13 mouse cellular contexts compared by ENCODE assay signal in the genomic region with DNA sequence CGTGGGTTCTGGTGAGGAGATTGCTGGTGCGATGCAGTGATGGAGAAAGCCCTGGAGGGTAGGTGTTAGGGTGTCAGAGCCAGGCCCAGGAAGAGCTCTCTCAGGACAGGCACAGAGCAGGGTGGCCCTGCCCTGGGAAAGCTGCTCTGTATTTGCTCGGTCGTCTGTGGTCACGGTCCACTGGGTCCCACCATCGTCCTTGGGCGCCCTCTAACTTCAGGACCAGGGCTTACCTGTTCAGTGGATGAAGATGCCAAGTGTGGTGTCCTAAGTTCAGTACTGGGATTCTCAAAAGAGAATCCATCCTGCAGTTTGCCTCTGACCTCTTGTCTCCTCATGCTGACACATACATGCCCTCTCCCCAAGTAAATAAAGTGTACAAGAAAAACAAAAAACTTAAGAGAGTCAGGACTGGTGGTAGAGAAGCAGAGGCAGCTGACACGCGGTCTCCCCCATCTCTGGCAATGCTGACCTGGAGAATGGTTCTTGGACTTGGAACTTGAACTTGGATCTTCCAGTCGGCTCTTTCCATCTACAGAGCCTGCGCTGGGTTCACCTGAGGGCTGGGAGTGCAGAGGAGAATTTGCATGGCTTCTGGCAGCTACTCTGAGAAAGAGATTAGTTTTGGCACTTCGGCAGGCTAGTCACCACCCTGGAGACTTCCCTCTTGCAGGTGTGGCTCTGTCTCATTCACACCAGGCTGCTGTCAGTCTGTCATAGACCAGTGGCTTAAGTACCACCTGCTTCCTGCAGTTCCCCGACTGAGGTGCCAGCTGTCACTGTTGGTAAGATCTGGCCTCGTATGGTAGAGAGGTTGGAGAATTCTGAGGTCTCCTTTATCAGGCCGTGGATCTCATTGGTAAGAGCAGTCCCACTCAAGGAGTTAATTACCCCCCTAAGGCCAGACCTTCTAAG. TPM values are rescaled to one million over a fixed set of nuclear protein-coding genes. Genes with fewer than 3 reads are reported as not detected.
DNase-seq lines count a peak whose midpoint lies in the region; ATAC-seq and TF ChIP-seq lines count a peak whose summit lies in the region.
"Had no signal": no experiment of that assay in that cellular context is flagged by ENCODE, and none has a peak within 500 bp of the region (broad histone marks: within the 10 kb centered on the region; RNA-seq: fewer than 3 reads in every experiment).

No protein-coding gene starts in this region.

- H3K9ac ChIP-seq in hindbrain, embryonic 16.5 days (ENCODE audit: low read depth, low read length): no peak overlapping the region
- no peak overlapping the region for H3K9ac ChIP-seq in hindbrain, embryonic 14.5 days
- H3K9ac ChIP-seq in kidney, postnatal 0 days (ENCODE audit: low read depth, low read length): no peak overlapping the region

- H3K4me1 ChIP-seq in hindbrain, embryonic 16.5 days (ENCODE audit: control insufficient read depth, insufficient read depth, low read depth, low read length): no peaks in the 10 kb centered on the region
- no peaks in the 10 kb centered on the region for H3K4me1 ChIP-seq in hindbrain, embryonic 14.5 days (replicated peaks; ENCODE audit: control insufficient read depth, insufficient read depth, low read length)
- H3K4me1 ChIP-seq in kidney, postnatal 0 days (replicated peaks; ENCODE audit: insufficient read depth, low read length): no peaks in the 10 kb centered on the region

- H3K4me2 ChIP-seq in hindbrain, embryonic 16.5 days (ENCODE audit: low read length): no peak overlapping the region
- no peak overlapping the region for H3K4me2 ChIP-seq in hindbrain, embryonic 14.5 days (replicated peaks)
- H3K4me2 ChIP-seq in kidney, postnatal 0 days (ENCODE audit: low read length): no peak overlapping the region

- H3K27ac ChIP-seq in hindbrain, embryonic 16.5 days (ENCODE audit: low read depth, low read length): no peak overlapping the region
- H3K27ac ChIP-seq in hindbrain, embryonic 14.5 days: no peak overlapping the region
- H3K27ac ChIP-seq in kidney, postnatal 0 days: no peak overlapping the region
- H3K27ac ChIP-seq: limb, embryonic 10.5 days had no signal

- whole genome bisulfite sequencing in hindbrain, embryonic 16.5 days: 80% methylated on average over 15 of the region's 15 CpGs
- WGBS in hindbrain, embryonic 14.5 days: 85% methylated on average over 15 of the region's 15 CpGs
- 80% methylated on average over 15 of the region's 15 CpGs for WGBS in kidney, postnatal 0 days

- no peak overlapping the region for H3K4me3 ChIP-seq in hindbrain, embryonic 16.5 days (ENCODE audit: low read length)
- no peak overlapping the region for H3K4me3 ChIP-seq in hindbrain, embryonic 14.5 days (replicated peaks; ENCODE audit: low read length)
- H3K4me3 ChIP-seq in kidney, postnatal 0 days (replicated peaks; ENCODE audit: low read depth, low read length): no peak overlapping the region
- H3K4me3 ChIP-seq: limb, embryonic 10.5 days; megakaryocyte, embryonic 14.5 days had no signal

- peaks cover 2% of the 10 kb centered on the region for H3K36me3 ChIP-seq in hindbrain, embryonic 16.5 days (ENCODE audit: control insufficient read depth, insufficient read depth, low read length)
- peaks cover 21% of the 10 kb centered on the region for H3K36me3 ChIP-seq in hindbrain, embryonic 14.5 days (replicated peaks; ENCODE audit: control insufficient read depth, insufficient read depth)
- H3K36me3 ChIP-seq in kidney, postnatal 0 days (ENCODE audit: insufficient read depth, low read length): 0 out of 2 replicates have a peak, but pooled peaks cover 3% of the 10 kb centered on the region
- H3K36me3 ChIP-seq: limb, embryonic 10.5 days had no signal

- TF ChIP-seq CTCF in kidney, postnatal 0 days (IDR thresholded peaks at IDR 0.05; ENCODE audit: low read depth): peak; percentile 21; the same call in 1 of the 2 replicates

- H3K9me3 ChIP-seq in hindbrain, embryonic 16.5 days (ENCODE audit: control insufficient read depth, low read length): no peaks in the 10 kb centered on the region
- H3K9me3 ChIP-seq in hindbrain, embryonic 14.5 days (ENCODE audit: control insufficient read depth, low read length): no peaks in the 10 kb centered on the region
- no peaks in the 10 kb centered on the region for H3K9me3 ChIP-seq in kidney, postnatal 0 days (replicated peaks; ENCODE audit: low read length)
- H3K9me3 ChIP-seq: limb, embryonic 10.5 days had no signal

- ATAC-seq in hindbrain, embryonic 16.5 days: peak; percentile 21; the same call in 1 of the 2 replicates
- ATAC-seq in hindbrain, embryonic 14.5 days (ENCODE audit: low FRiP score): no peak; the same call in 1 of the 2 replicates
- no peak for ATAC-seq in kidney, postnatal 0 days (replicated peaks; ENCODE audit: low FRiP score, low read depth)
- ATAC-seq: forebrain, embryonic 16.5 days had no signal

- H3K27me3 ChIP-seq in hindbrain, embryonic 16.5 days (replicated peaks; ENCODE audit: control insufficient read depth, insufficient read depth, low read length): no peaks in the 10 kb centered on the region
- no peaks in the 10 kb centered on the region for H3K27me3 ChIP-seq in hindbrain, embryonic 14.5 days (ENCODE audit: control insufficient read depth, insufficient read depth, low read length)
- H3K27me3 ChIP-seq in kidney, postnatal 0 days (ENCODE audit: insufficient read depth, low read length): no peaks in the 10 kb centered on the region
- H3K27me3 ChIP-seq: megakaryocyte, embryonic 14.5 days had no signal

- DNase-seq in hindbrain, embryonic 14.5 days (ENCODE audit: low spot score): no peak
- DNase-seq in A20 (ENCODE audit: low read depth, low spot score): peak; percentile 88
- no peak for DNase-seq in kidney, postnatal 0 days (ENCODE audit: low spot score)
- peak; percentile 11 to 47 for DNase-seq in spleen, postnatal 10 days (ENCODE audit: low spot score in 2 of 2)
- no peak for DNase-seq in urinary bladder, postnatal 36 days (ENCODE audit: low spot score in 2 of 2)
- no peak for DNase-seq in gastrocnemius, adult 18-20 months (ENCODE audit: low spot score)
- DNase-seq in adrenal gland, postnatal 10 days: no peak
- DNase-seq: adrenal gland, postnatal 25 days; right cerebral cortex, adult 18-20 months had no signal

RNA-seq across cellular contexts. Expression of gene Nt5dc3, which starts 49.7 kb away (rescaled TPM):
- 11.3 and 13.4 TPM in 2 replicates for polyA plus RNA-seq in hindbrain, embryonic 16.5 days (2015; fragmentation: Nextera tagmentation; extraction: Ambion mirVana)
- polyA plus RNA-seq in hindbrain, embryonic 14.5 days (2014; fragmentation: Nextera tagmentation; extraction: Ambion mirVana): 17.3 and 19.3 TPM in 2 replicates
- 0.99 and 1.2 TPM in 2 replicates for polyA plus RNA-seq in kidney, postnatal 0 days (2015; fragmentation: Nextera tagmentation; extraction: Ambion mirVana)
- 10 to 100 TPM; 47.6 to 52.8 TPM for total RNA-seq in gastrocnemius, adult 18-20 months (2021)
- 10 to 100 TPM; 17.4 to 21.4 TPM for total RNA-seq in adrenal gland, postnatal 10 days (2021)

Comparison
In these comparisons a context has a peak if more than half of its experiments do, and no peak if none do; other contexts are left out.
1. DNase-seq: peak in A20 (single experiment) and spleen, postnatal 10 days (2 of 2); none in hindbrain, embryonic 14.5 days (single experiment), kidney, postnatal 0 days (single experiment), urinary bladder, postnatal 36 days (0 of 2), gastrocnemius, adult 18-20 months (single experiment) and adrenal gland, postnatal 10 days (single experiment).